Mouse (Mus musculus) neural tube, embryonic 12.5 days (tissue): Measurements from ENCODE around the gene Otud7a. TPM values are rescaled to one million over a fixed set of nuclear protein-coding genes. Genes with fewer than 3 reads are reported as not detected.
A peak's percentile ranks its signal among the peaks of the same experiment; 100 is the strongest.
"Not testable (repeated sequence)": the region's sequence is repeated elsewhere in the genome, so short reads cannot be mapped to it uniquely, and the experiment has no call there.

Experiments used
- ATAC-seq: fragments of 200-750 bp; cut with Nextera tagmentation; 2 replicates; pipeline ENCODE4 v1.8.0; 2017; ENCODE audit warnings: low read depth, mild to moderate bottlenecking, moderate TSS enrichment, moderate library complexity; ENCODE audit not compliant: low FRiP score
- H3K27ac ChIP-seq: fragments of 300-500 bp; sonication (generic); 2 replicates; pipeline ENCODE4 v1.5.1; 2016
- H3K27me3 ChIP-seq: fragments of 300-500 bp; sonication (generic); replicated peaks from 2 replicates; pipeline ENCODE4 v1.6.1; 2016; ENCODE audit warnings: mild to moderate bottlenecking
- H3K36me3 ChIP-seq: fragments of 300-500 bp; sonication (generic); 2 replicates; pipeline ENCODE4 v1.6.1; 2016; ENCODE audit warnings: mild to moderate bottlenecking
- H3K4me1 ChIP-seq: fragments of 300-500 bp; sonication (generic); 2 replicates; pipeline ENCODE4 v1.6.1; 2016
- H3K4me2 ChIP-seq: fragments of 300-500 bp; sonication (generic); replicated peaks from 2 replicates; pipeline ENCODE4 v1.6.1; 2016; ENCODE audit warnings: mild to moderate bottlenecking
- H3K4me3 ChIP-seq: fragments of 300-500 bp; sonication (generic); 2 replicates; pipeline ENCODE4 v1.5.1; 2016
- H3K9ac ChIP-seq: fragments of 300-500 bp; sonication (generic); 2 replicates; pipeline ENCODE4 v1.6.1; 2016; ENCODE audit warnings: mild to moderate bottlenecking
- H3K9me3 ChIP-seq: fragments of 300-500 bp; sonication (generic); 2 replicates; pipeline ENCODE4 v1.6.1; 2016; ENCODE audit warnings: mild to moderate bottlenecking
- WGBS: fragments of 180-500 bp; shearing (Covaris S2); methylation state at CpG from one replicate; pipeline ENCODE4 v1.1.7; 2016; 5-methylcytosine and 5-hydroxymethylcytosine counted together
- polyA plus RNA-seq: library from polyadenylated mRNA; unstranded; fragments of >200 nt; fragmentation: Nextera tagmentation; extraction: Ambion mirVana; gene quantifications from 2 replicates; pipeline ENCODE4 v1.2.1, GENCODE M21; 2016

Gene Otud7a
- polyA plus RNA-seq, 1 experiment from 2014 or later, result 4.2 TPM

- H3K9me3 ChIP-seq, result no peaks in the 10 kb centered on the region
- WGBS, result 42% methylated on average over 15 of the region's 15 CpGs
- H3K27ac ChIP-seq, result peak overlapping the region; percentile 43; the same call in 1 of the 2 replicates
- H3K9ac ChIP-seq, result no peak overlapping the region
- peak overlapping the region; percentile 37 for H3K4me2 ChIP-seq
- no peaks in the 10 kb centered on the region for H3K36me3 ChIP-seq
- H3K4me3 ChIP-seq, result no peak overlapping the region
- H3K27me3 ChIP-seq, result no peaks in the 10 kb centered on the region
- peak; percentile 52 for ATAC-seq
- H3K4me1 ChIP-seq, result peaks cover 19% of the 10 kb centered on the region
Observed at GRCm38 (mm10) chr7:63667986-63668741, 223.6 kb downstream of the Otud7a start.

GRCm38 (mm10) chr7:63668951-63669350 is 224.4 kb downstream of the Otud7a start:
- peak; percentile 38 for ATAC-seq

GRCm38 (mm10) chr7:63670911-63671310 is 226.4 kb downstream of the Otud7a start:
- WGBS, result 88% methylated on average over 1 of the region's 1 CpGs
- peaks cover 19% of the 10 kb centered on the region for H3K4me1 ChIP-seq

More at GRCm38 (mm10) chr7:63668951-63669350, 224.4 kb downstream of the Otud7a start:
- Histone ChIP-seq H3K4me2 (peak overlapping the region; percentile 37; the same call in 1 of the 2 replicates), H3K4me3 (no peak overlapping the region), H3K27me3 (no peaks in the 10 kb centered on the region), H3K9ac (no peak overlapping the region), H3K27ac (no peak overlapping the region), H3K9me3 (no peaks in the 10 kb centered on the region), H3K4me1 (peaks cover 19% of the 10 kb centered on the region), H3K36me3 (no peaks in the 10 kb centered on the region)
- WGBS, result 67% methylated on average over 14 of the region's 14 CpGs

GRCm38 (mm10) chr7:63671904-63672303 is 227.4 kb downstream of the Otud7a start:
- Histone ChIP-seq H3K36me3 (no peaks in the 10 kb centered on the region), H3K27me3 (no peaks in the 10 kb centered on the region), H3K4me2 (no peak overlapping the region), H3K27ac (no peak overlapping the region), H3K9me3 (no peaks in the 10 kb centered on the region), H3K4me1 (peaks cover 19% of the 10 kb centered on the region), H3K9ac (no peak overlapping the region), H3K4me3 (no peak overlapping the region)
- 28% methylated on average over 3 of the region's 3 CpGs for WGBS
- ATAC-seq, result peak; percentile 76

More at GRCm38 (mm10) chr7:63670911-63671310, 226.4 kb downstream of the Otud7a start:
- not testable (repeated sequence) for H3K9me3 ChIP-seq, ATAC-seq, H3K4me2 ChIP-seq, H3K27ac ChIP-seq, H3K27me3 ChIP-seq, H3K9ac ChIP-seq, H3K36me3 ChIP-seq, H3K4me3 ChIP-seq

- no peak for ATAC-seq
- Histone ChIP-seq H3K4me2 (no peak overlapping the region), H3K4me1 (peaks cover 5% of the 10 kb centered on the region; the same call in 1 of the 2 replicates), H3K9ac (no peak overlapping the region), H3K27ac (no peak overlapping the region), H3K9me3 (no peaks in the 10 kb centered on the region), H3K27me3 (no peaks in the 10 kb centered on the region), H3K4me3 (no peak overlapping the region), H3K36me3 (no peaks in the 10 kb centered on the region)
- WGBS, result 89% methylated on average over 5 of the region's 5 CpGs
Observed at GRCm38 (mm10) chr7:63676631-63677030, 232.1 kb downstream of the Otud7a start.

- no peaks in the 10 kb centered on the region for H3K27me3 ChIP-seq
- WGBS, result 70% methylated on average over 2 of the region's 2 CpGs
- H3K9ac ChIP-seq, result no peak overlapping the region
- ATAC-seq, result no peak
- H3K27ac ChIP-seq, result no peak overlapping the region
- H3K4me2 ChIP-seq, result no peak overlapping the region
- no peaks in the 10 kb centered on the region for H3K36me3 ChIP-seq
- no peaks in the 10 kb centered on the region for H3K9me3 ChIP-seq
- H3K4me3 ChIP-seq, result no peak overlapping the region
- H3K4me1 ChIP-seq, result peaks cover 5% of the 10 kb centered on the region; the same call in 1 of the 2 replicates
Observed at GRCm38 (mm10) chr7:63677149-63677548, 232.6 kb downstream of the Otud7a start.

GRCm38 (mm10) chr7:63687056-63687455 is 242.5 kb downstream of the Otud7a start:
- no peaks in the 10 kb centered on the region for H3K4me1 ChIP-seq
- no peak overlapping the region for H3K27ac ChIP-seq
- WGBS, result 92% methylated on average over 4 of the region's 4 CpGs
- ATAC-seq, result no peak
- no peaks in the 10 kb centered on the region for H3K9me3 ChIP-seq
- H3K4me3 ChIP-seq, result no peak overlapping the region
- no peak overlapping the region for H3K4me2 ChIP-seq
- no peaks in the 10 kb centered on the region for H3K36me3 ChIP-seq
- no peaks in the 10 kb centered on the region for H3K27me3 ChIP-seq
- no peak overlapping the region for H3K9ac ChIP-seq

GRCm38 (mm10) chr7:63697921-63698320 is 253.4 kb downstream of the Otud7a start:
- 84% methylated on average over 4 of the region's 4 CpGs for WGBS
- ATAC-seq, result no peak
- no peak overlapping the region for H3K9ac ChIP-seq

GRCm38 (mm10) chr7:63717903-63718302 is 273.4 kb downstream of the Otud7a start:
- no peaks in the 10 kb centered on the region for H3K27me3 ChIP-seq
- H3K4me3 ChIP-seq, result no peak overlapping the region
- no peak for ATAC-seq
- no peak overlapping the region for H3K4me2 ChIP-seq
- no peaks in the 10 kb centered on the region for H3K9me3 ChIP-seq
- H3K9ac ChIP-seq, result no peak overlapping the region
- no peaks in the 10 kb centered on the region for H3K4me1 ChIP-seq
- H3K36me3 ChIP-seq, result no peaks in the 10 kb centered on the region
- WGBS, result 88% methylated on average over 8 of the region's 8 CpGs
- no peak overlapping the region for H3K27ac ChIP-seq

More at GRCm38 (mm10) chr7:63697921-63698320, 253.4 kb downstream of the Otud7a start:
- H3K4me3 ChIP-seq, result no peak overlapping the region
- no peaks in the 10 kb centered on the region for H3K36me3 ChIP-seq
- H3K27me3 ChIP-seq, result no peaks in the 10 kb centered on the region
- no peaks in the 10 kb centered on the region for H3K9me3 ChIP-seq
- H3K4me2 ChIP-seq, result no peak overlapping the region
- H3K27ac ChIP-seq, result no peak overlapping the region
- no peaks in the 10 kb centered on the region for H3K4me1 ChIP-seq

- Histone ChIP-seq H3K9me3 (no peaks in the 10 kb centered on the region), H3K27ac (no peak overlapping the region), H3K36me3 (no peaks in the 10 kb centered on the region), H3K4me3 (no peak overlapping the region), H3K4me2 (no peak overlapping the region), H3K27me3 (no peaks in the 10 kb centered on the region), H3K4me1 (no peaks in the 10 kb centered on the region), H3K9ac (no peak overlapping the region)
- WGBS, result 86% methylated on average over 13 of the region's 13 CpGs
- no peak for ATAC-seq
Observed at GRCm38 (mm10) chr7:63719183-63719944, 274.8 kb downstream of the Otud7a start.

- Histone ChIP-seq H3K4me1 (no peaks in the 10 kb centered on the region), H3K9me3 (no peaks in the 10 kb centered on the region), H3K36me3 (no peaks in the 10 kb centered on the region), H3K4me3 (no peak overlapping the region), H3K27me3 (no peaks in the 10 kb centered on the region), H3K27ac (no peak overlapping the region), H3K9ac (no peak overlapping the region), H3K4me2 (no peak overlapping the region)
- WGBS, result 78% methylated on average over 2 of the region's 2 CpGs
- no peak for ATAC-seq
Observed at GRCm38 (mm10) chr7:63720682-63721081, 276.1 kb downstream of the Otud7a start.

GRCm38 (mm10) chr7:63725040-63725729 is 280.6 kb downstream of the Otud7a start:
- ATAC-seq, result no peak
- Histone ChIP-seq H3K27ac (no peak overlapping the region), H3K9me3 (no peaks in the 10 kb centered on the region), H3K4me1 (no peaks in the 10 kb centered on the region), H3K36me3 (no peaks in the 10 kb centered on the region), H3K27me3 (no peaks in the 10 kb centered on the region), H3K9ac (no peak overlapping the region), H3K4me2 (no peak overlapping the region), H3K4me3 (no peak overlapping the region)
- WGBS, result 73% methylated on average over 6 of the region's 6 CpGs
